Mouse (Mus musculus) MEL (cell line): Measurements from ENCODE around the gene Prl3d1. TPM values are rescaled to one million over a fixed set of nuclear protein-coding genes. Genes with fewer than 3 reads are reported as not detected.
"Not testable (repeated sequence)": the region's sequence is repeated elsewhere in the genome, so short reads cannot be mapped to it uniquely, and the experiment has no call there.

Source experiments
- DNase-seq: peaks from one replicate; pipeline ENCODE4 v3.0.0; 2011; ENCODE audit warnings: low read depth, low spot score
- H3K27ac ChIP-seq: 2 replicates; pipeline ENCODE4 v1.5.1; 2012; ENCODE audit warnings: low read depth, mild to moderate bottlenecking, control low read depth, low read length, moderate library complexity; ENCODE audit not compliant: control insufficient read depth
- H3K27me3 ChIP-seq, 2 experiments: fragments of 150-350 bp in 1 of 2; sonication (generic) in 1 of 2; 2 replicates each; pipeline ENCODE4 v1.6.1; 2012; ENCODE audit warnings: low read length in 2 of 2, mild to moderate bottlenecking in 2 of 2, improper control_type of control experiment in 1 of 2, moderate library complexity in 1 of 2; ENCODE audit not compliant: insufficient read depth in 2 of 2, control insufficient read depth in 1 of 2
- H3K36me3 ChIP-seq, 2 experiments: 2 replicates each; pipeline ENCODE4 v1.6.1; 2012 to 2014; ENCODE audit warnings: low read length in 2 of 2, improper control_type of control experiment in 1 of 2, inconsistent platforms in 1 of 2, mild to moderate bottlenecking in 1 of 2; ENCODE audit not compliant: insufficient read depth in 2 of 2, control insufficient read depth in 1 of 2
- H3K4me1 ChIP-seq, 2 experiments: fragments of 150-350 bp in 1 of 2; sonication (generic) in 1 of 2; 2 replicates each; pipeline ENCODE4 v1.6.1; 2012; ENCODE audit warnings: low read length in 2 of 2, improper control_type of control experiment in 1 of 2, mild to moderate bottlenecking in 1 of 2; ENCODE audit not compliant: insufficient read depth in 2 of 2, control insufficient read depth in 1 of 2
- H3K4me3 ChIP-seq, 2 experiments: fragments of 150-350 bp in 1 of 2; sonication (generic) in 1 of 2; 2 replicates each; pipeline ENCODE4 v1.5.1; 2012; ENCODE audit warnings: low read depth in 2 of 2, low read length in 2 of 2, mild to moderate bottlenecking in 2 of 2, moderate library complexity in 2 of 2, control low read depth in 1 of 2, improper control_type of control experiment in 1 of 2; ENCODE audit not compliant: control insufficient read depth in 1 of 2, insufficient read depth in 1 of 2
- H3K79me2 ChIP-seq: 2 replicates; pipeline ENCODE4 v1.6.1; 2012; ENCODE audit warnings: mild to moderate bottlenecking, low read length, moderate library complexity; ENCODE audit not compliant: control insufficient read depth, poor library complexity, insufficient read depth
- H3K9ac ChIP-seq: 2 replicates; pipeline ENCODE4 v1.6.1; 2012; ENCODE audit warnings: low read depth, mild to moderate bottlenecking, control low read depth, low read length, moderate library complexity; ENCODE audit not compliant: control insufficient read depth, poor library complexity, severe bottlenecking
- H3K9me3 ChIP-seq: fragments of 150-350 bp; sonication (generic); replicated peaks from 2 replicates; pipeline ENCODE4 v1.6.1; 2012; ENCODE audit warnings: mild to moderate bottlenecking, low read length, improper control_type of control experiment, moderate library complexity; ENCODE audit not compliant: insufficient read depth
- BHLHE40 ChIP-seq: IDR thresholded peaks from 2 replicates; pipeline ENCODE4 v1.6.1; 2012; ENCODE audit warnings: low read depth, mild to moderate bottlenecking, inconsistent platforms, low read length, improper control_type of control experiment, borderline replicate concordance
- CHD1 ChIP-seq: IDR thresholded peaks from 2 replicates; pipeline ENCODE4 v1.6.1; 2012; ENCODE audit warnings: low read depth, mild to moderate bottlenecking, inconsistent platforms, low read length, improper control_type of control experiment
- CHD2 ChIP-seq: IDR thresholded peaks from 2 replicates; pipeline ENCODE4 v1.6.1; 2011; ENCODE audit warnings: low read length, improper control_type of control experiment
- E2F4 ChIP-seq: IDR thresholded peaks from 2 replicates; pipeline ENCODE4 v1.6.1; 2011; ENCODE audit warnings: low read depth, low read length, improper control_type of control experiment, borderline replicate concordance
- ELF1 ChIP-seq: IDR thresholded peaks from 2 replicates; pipeline ENCODE4 v1.6.1; 2014; ENCODE audit warnings: low read depth, mild to moderate bottlenecking, inconsistent platforms, low read length, improper control_type of control experiment, moderate library complexity
- ETS1 ChIP-seq: IDR thresholded peaks from 2 replicates; pipeline ENCODE4 v1.6.1; 2012; ENCODE audit warnings: low read depth, mild to moderate bottlenecking, inconsistent platforms, low read length, improper control_type of control experiment, moderate library complexity
- GABPA ChIP-seq: IDR thresholded peaks from 2 replicates; pipeline ENCODE4 v1.6.1; 2012; ENCODE audit warnings: low read depth, mild to moderate bottlenecking, inconsistent platforms, low read length, improper control_type of control experiment, moderate library complexity
- GATA1 ChIP-seq: IDR thresholded peaks from 2 replicates; pipeline ENCODE4 v1.6.1; 2011; ENCODE audit warnings: low read depth, low read length, improper control_type of control experiment
- JUND ChIP-seq: IDR thresholded peaks from 2 replicates; pipeline ENCODE4 v1.6.1; 2011; ENCODE audit warnings: low read depth, mild to moderate bottlenecking, improper control_type of control experiment, low read length
- MAX ChIP-seq: IDR thresholded peaks from 2 replicates; pipeline ENCODE4 v1.6.1; 2011; ENCODE audit warnings: low read length, improper control_type of control experiment
- MEF2A ChIP-seq: IDR thresholded peaks from 2 replicates; pipeline ENCODE4 v1.6.1; 2014; ENCODE audit warnings: low read depth, mild to moderate bottlenecking, inconsistent platforms, low read length, improper control_type of control experiment; ENCODE audit not compliant: poor library complexity, insufficient replicate concordance, severe bottlenecking; ENCODE audit errors: extremely low read depth
- MYB ChIP-seq: IDR thresholded peaks from 2 replicates; pipeline ENCODE4 v1.6.1; 2011; ENCODE audit warnings: mild to moderate bottlenecking, low read depth, low read length, improper control_type of control experiment
- MYC ChIP-seq: IDR thresholded peaks from 2 replicates; pipeline ENCODE4 v1.6.1; 2011; ENCODE audit warnings: low read depth, mild to moderate bottlenecking, low read length, improper control_type of control experiment, moderate library complexity
- NRF1 ChIP-seq: IDR thresholded peaks from 2 replicates; pipeline ENCODE4 v1.6.1; 2014; ENCODE audit warnings: low read depth, mild to moderate bottlenecking, inconsistent platforms, low read length, improper control_type of control experiment, moderate library complexity; ENCODE audit not compliant: poor library complexity, insufficient read depth, severe bottlenecking
- POLR2A ChIP-seq, 2 experiments: IDR thresholded peaks; 2 replicates each; pipeline ENCODE4 v1.6.1; 2011 to 2012; ENCODE audit warnings: low read length in 2 of 2, mild to moderate bottlenecking in 2 of 2, control low read depth in 1 of 2, improper control_type of control experiment in 1 of 2, low read depth in 1 of 2, moderate library complexity in 1 of 2; ENCODE audit not compliant: control insufficient read depth in 1 of 2, insufficient read depth in 1 of 2, poor library complexity in 1 of 2
- POLR2AphosphoS2 ChIP-seq: IDR thresholded peaks from 2 replicates; pipeline ENCODE4 v1.6.1; 2011; ENCODE audit warnings: low read length, improper control_type of control experiment
- POLR2AphosphoS5 ChIP-seq: IDR thresholded peaks from 2 replicates; pipeline ENCODE4 v1.6.1; 2012; ENCODE audit warnings: low read depth, borderline replicate concordance, mild to moderate bottlenecking, inconsistent platforms, low read length, moderate library complexity, mixed read lengths
- RAD21 ChIP-seq: IDR thresholded peaks from 2 replicates; pipeline ENCODE4 v1.6.1; 2011; ENCODE audit warnings: mild to moderate bottlenecking, low read depth, low read length, improper control_type of control experiment
- RCOR1 ChIP-seq: IDR thresholded peaks from 2 replicates; pipeline ENCODE4 v1.6.1; 2012; ENCODE audit warnings: low read depth, mild to moderate bottlenecking, inconsistent platforms, low read length, improper control_type of control experiment
- SMC3 ChIP-seq: IDR thresholded peaks from 2 replicates; pipeline ENCODE4 v1.6.1; 2011; ENCODE audit warnings: low read depth, low read length, improper control_type of control experiment
- TCF12 ChIP-seq: IDR thresholded peaks from 2 replicates; pipeline ENCODE4 v1.6.1; 2014; ENCODE audit warnings: low read depth, mild to moderate bottlenecking, inconsistent platforms, low read length, improper control_type of control experiment, moderate library complexity
- USF1 ChIP-seq: IDR thresholded peaks from 2 replicates; pipeline ENCODE4 v1.6.1; 2014; ENCODE audit warnings: low read depth, mild to moderate bottlenecking, inconsistent platforms, low read length, improper control_type of control experiment, moderate library complexity
- USF2 ChIP-seq, 2 experiments: IDR thresholded peaks; 2 replicates each; pipeline ENCODE4 v1.6.1; 2011 to 2012; ENCODE audit warnings: improper control_type of control experiment in 2 of 2, low read length in 2 of 2, borderline replicate concordance in 1 of 2, inconsistent platforms in 1 of 2, low read depth in 1 of 2, mild to moderate bottlenecking in 1 of 2; ENCODE audit not compliant: insufficient read depth in 1 of 2
- ZC3H11A ChIP-seq: IDR thresholded peaks from 2 replicates; pipeline ENCODE4 v1.6.1; 2012; ENCODE audit warnings: low read depth, mild to moderate bottlenecking, inconsistent platforms, low read length, improper control_type of control experiment
- ZKSCAN1 ChIP-seq: IDR thresholded peaks from 2 replicates; pipeline ENCODE4 v1.6.1; 2012; ENCODE audit warnings: low read depth, mild to moderate bottlenecking, inconsistent platforms, low read length, improper control_type of control experiment, moderate library complexity
- ZNF384 ChIP-seq: IDR thresholded peaks from 2 replicates; pipeline ENCODE4 v1.6.1; 2012; ENCODE audit warnings: low read depth, mild to moderate bottlenecking, inconsistent platforms, low read length, improper control_type of control experiment
- polyA plus RNA-seq, 2 experiments: library from polyadenylated mRNA; stranded (reverse) in 1 of 2; unstranded in 1 of 2; fragments of >175 nt in 1 of 2; fragments of >200 nt in 1 of 2; gene quantifications; 2 replicates each; pipeline versions ENCODE4 v1.2.1 to v1.2.4; 2012; ENCODE audit warnings: low replicate concordance in 2 of 2, low read depth in 1 of 2; ENCODE audit not compliant: insufficient read length in 2 of 2, insufficient read depth in 1 of 2, missing spikeins in 1 of 2
- total RNA-seq: library from RNA; depleted of rRNA; stranded (reverse); fragments of 300-350 nt; gene quantifications from 2 replicates; pipeline ENCODE4 v1.2.3, GENCODE M21; 2012; rRNA removed

The Prl3d1 gene
- not detected in 2 replicates for total RNA-seq
- polyA plus RNA-seq, result not detected

DNA sequence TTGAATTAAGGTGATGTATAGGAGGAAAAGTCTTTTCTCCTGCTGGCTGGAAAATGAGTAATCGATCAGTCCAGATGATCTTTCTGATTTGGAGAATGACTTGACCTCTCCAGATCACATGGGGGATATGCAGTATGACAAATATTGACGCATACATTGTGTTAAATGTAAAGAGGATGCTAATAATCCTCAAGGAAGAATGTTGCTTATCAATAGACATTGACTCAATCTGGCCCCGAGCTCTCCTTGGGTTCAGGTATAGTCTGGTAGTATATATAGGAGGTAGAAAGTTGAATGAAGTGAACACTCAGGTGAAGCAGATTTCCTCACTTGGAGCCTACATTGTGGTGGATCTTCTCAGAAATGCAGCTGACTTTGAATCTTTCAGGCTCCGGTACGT is at the start of gene Prl3d1:
Gene Prl3d1, plus strand, starts transcription at position 301 of the 400 bp plus-strand sequence.
- DNase-seq, H3K27ac ChIP-seq, H3K4me1 ChIP-seq, H3K36me3 ChIP-seq, H3K27me3 ChIP-seq, H3K9me3 ChIP-seq, H3K4me3 ChIP-seq, H3K79me2 ChIP-seq, H3K9ac ChIP-seq: not testable (repeated sequence)

DNA sequence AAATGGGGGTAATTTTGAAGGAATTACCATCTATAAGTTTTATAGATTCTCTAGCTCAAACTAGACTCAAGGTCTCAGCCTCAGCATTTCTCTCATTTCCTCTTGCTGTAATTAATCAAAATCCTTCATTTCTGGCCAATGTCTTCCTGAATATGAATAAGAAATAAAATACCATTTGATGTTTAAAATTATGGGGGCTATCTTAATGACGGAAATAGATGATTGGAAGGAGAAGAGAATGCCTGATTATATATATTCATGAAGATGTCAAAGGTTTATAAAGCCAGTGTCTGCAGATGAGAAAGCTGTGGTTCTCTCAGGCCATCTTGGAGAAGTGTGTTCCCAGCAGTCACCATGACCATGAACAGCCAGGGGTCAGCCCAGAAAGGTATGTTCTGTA is 36.7 kb upstream of the Prl3d1 start, which contains the start of gene Prl:
Gene Prl, plus strand, starts transcription at position 301 of the 400 bp plus-strand sequence.
- Histone ChIP-seq H3K9ac (no peak within 1 kb of the TSS), H3K9me3 (no peaks in the 10 kb centered on the region), H3K79me2 (no peaks in the 10 kb centered on the region), H3K27ac (no peak within 1 kb of the TSS), H3K4me1 (no peaks in the 10 kb centered on the region), H3K27me3 (no peaks in the 10 kb centered on the region; a peak in 1 of 4 replicates), H3K36me3 (no peaks in the 10 kb centered on the region), H3K4me3 (no peak within 1 kb of the TSS)
- TF ChIP-seq NRF1, result no peak
- TF ChIP-seq RCOR1, result no peak
- TF ChIP-seq MAX, result no peak
- TF ChIP-seq MEF2A, result no peak
- no peak for TF ChIP-seq ZC3H11A
- TF ChIP-seq MYB, result no peak
- no peak for TF ChIP-seq GATA1
- no peak for TF ChIP-seq RAD21
- TF ChIP-seq CHD2, result no peak
- TF ChIP-seq TCF12, result no peak
- TF ChIP-seq E2F4, result no peak
- no peak for TF ChIP-seq POLR2A (IDR thresholded peaks at IDR 0.05; ENCODE audit: control insufficient read depth in 1 of 2, insufficient read depth in 1 of 2, low read depth in 1 of 2, low read length in 2 of 2, poor library complexity in 1 of 2)
- no peak for TF ChIP-seq JUND
- no peak for TF ChIP-seq ZNF384
- no peak for DNase-seq

DNA sequence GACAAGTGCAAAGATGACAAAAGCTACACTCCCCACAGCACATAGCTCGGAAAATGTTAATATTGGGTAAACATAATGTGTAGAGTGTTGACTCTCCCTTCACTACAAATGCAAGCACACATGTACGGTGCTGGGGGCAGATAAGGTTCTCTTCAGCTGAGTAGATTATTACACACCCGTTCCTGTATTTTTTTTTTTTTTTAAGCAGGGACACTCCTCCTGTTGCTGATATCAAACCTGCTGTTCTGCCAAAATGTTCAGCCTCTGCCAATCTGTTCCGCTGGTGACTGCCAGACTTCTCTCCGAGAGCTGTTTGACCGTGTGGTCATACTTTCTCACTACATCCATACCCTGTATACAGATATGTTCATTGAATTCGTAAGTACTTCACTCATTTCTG is 34.8 kb upstream of the Prl3d1 start:
- no peaks in the 10 kb centered on the region for H3K9me3 ChIP-seq
- H3K79me2 ChIP-seq, result no peaks in the 10 kb centered on the region
- H3K4me3 ChIP-seq, result no peak overlapping the region
- no peaks in the 10 kb centered on the region for H3K4me1 ChIP-seq
- TF ChIP-seq ZC3H11A, result no peak
- no peak for TF ChIP-seq MEF2A
- no peak for TF ChIP-seq POLR2AphosphoS5
- TF ChIP-seq CHD2, result no peak
- TF ChIP-seq BHLHE40, result no peak
- no peak for TF ChIP-seq SMC3
- no peak for TF ChIP-seq ETS1
- TF ChIP-seq USF1, result no peak
- no peak for TF ChIP-seq GABPA
- TF ChIP-seq GATA1, result no peak
- TF ChIP-seq CHD1, result no peak
- no peak for TF ChIP-seq ELF1
- TF ChIP-seq USF2 (IDR thresholded peaks at IDR 0.05; ENCODE audit: borderline replicate concordance in 1 of 2, insufficient read depth in 1 of 2, low read depth in 1 of 2, low read length in 2 of 2), result no peak
- TF ChIP-seq MAX, result no peak
- no peak for TF ChIP-seq ZKSCAN1
- no peak for TF ChIP-seq TCF12
- no peak for TF ChIP-seq MYC
- TF ChIP-seq POLR2AphosphoS2, result no peak
- H3K9ac ChIP-seq, result no peak overlapping the region
- H3K27me3 ChIP-seq, result no peaks in the 10 kb centered on the region; a peak in 1 of 4 replicates
- no peak overlapping the region for H3K27ac ChIP-seq
- H3K36me3 ChIP-seq, result no peaks in the 10 kb centered on the region
- no peak for DNase-seq
